Mouse (Mus musculus) liver, adult 2 months (tissue): ENCODE measurements around the gene Alyref. TPM values are rescaled to one million over a fixed set of nuclear protein-coding genes. Genes with fewer than 3 reads are reported as not detected.

Source experiments
- DNase-seq: peaks from one replicate; pipeline ENCODE4 v3.0.0-alpha.2; 2011; ENCODE audit warnings: low read depth, low spot score; ENCODE audit errors: extremely low read depth
- H3K27ac ChIP-seq: fragments of 200-500 bp; replicated peaks from 2 replicates; pipeline ENCODE4 v1.5.1; 2012; ENCODE audit warnings: low read depth, mild to moderate bottlenecking, control low read depth, inconsistent platforms, low read length; ENCODE audit not compliant: insufficient read depth
- H3K27me3 ChIP-seq: fragments of 200-500 bp; 2 replicates; pipeline ENCODE4 v1.6.1; 2012; ENCODE audit warnings: mild to moderate bottlenecking, moderate library complexity, low read length, inconsistent platforms; ENCODE audit not compliant: control insufficient read depth, insufficient read depth
- H3K36me3 ChIP-seq: fragments of 200-500 bp; 2 replicates; pipeline ENCODE4 v1.6.1; 2012; ENCODE audit warnings: low read length, inconsistent platforms; ENCODE audit not compliant: control insufficient read depth, insufficient read depth
- H3K4me1 ChIP-seq: fragments of 200-500 bp; 2 replicates; pipeline ENCODE4 v1.6.1; 2011; ENCODE audit warnings: low read length; ENCODE audit not compliant: control insufficient read depth, insufficient read depth
- H3K4me3 ChIP-seq: fragments of 200-500 bp; 2 replicates; pipeline ENCODE4 v1.5.1; 2011; ENCODE audit warnings: low read depth, mild to moderate bottlenecking, control low read depth, low read length, moderate library complexity; ENCODE audit not compliant: insufficient read depth
- H3K79me2 ChIP-seq: fragments of 200-500 bp; 2 replicates; pipeline ENCODE4 v1.6.1; 2012; ENCODE audit warnings: inconsistent platforms, mild to moderate bottlenecking, low read length, moderate library complexity; ENCODE audit not compliant: control insufficient read depth, insufficient read depth
- H3K9ac ChIP-seq: fragments of 200-500 bp; 2 replicates; pipeline ENCODE4 v1.6.1; 2012; ENCODE audit warnings: low read depth, mild to moderate bottlenecking, control low read depth, inconsistent platforms, low read length
- CTCF ChIP-seq: fragments of 200-500 bp; IDR thresholded peaks from 2 replicates; pipeline ENCODE4 v1.5.1; 2011; ENCODE audit warnings: low read depth, low read length, control low read depth
- POLR2A ChIP-seq: fragments of 200-500 bp; IDR thresholded peaks from 2 replicates; pipeline ENCODE4 v1.6.1; 2011; ENCODE audit warnings: low read length, control low read depth; ENCODE audit not compliant: insufficient read depth; ENCODE audit errors: extremely low read depth
- WGBS: fragments of 180-500 bp; shearing (Covaris S2); methylation state at CpG from one replicate; pipeline ENCODE4 v1.1.7; 2018; 5-methylcytosine and 5-hydroxymethylcytosine counted together
- polyA plus RNA-seq: library from polyadenylated mRNA; depleted of rRNA; stranded (reverse); fragments of >200 nt; gene quantifications from 2 replicates; pipeline ENCODE4 v1.2.3, GENCODE M21; 2012
- total RNA-seq: library from RNA; depleted of rRNA; stranded (reverse); fragments of >200 nt; gene quantifications from 2 replicates; pipeline ENCODE4 v1.2.3, GENCODE M21; 2014

The Alyref gene
- total and polyA plus RNA-seq, 2 experiments, result 12.9 to 34.5 TPM

DNA sequence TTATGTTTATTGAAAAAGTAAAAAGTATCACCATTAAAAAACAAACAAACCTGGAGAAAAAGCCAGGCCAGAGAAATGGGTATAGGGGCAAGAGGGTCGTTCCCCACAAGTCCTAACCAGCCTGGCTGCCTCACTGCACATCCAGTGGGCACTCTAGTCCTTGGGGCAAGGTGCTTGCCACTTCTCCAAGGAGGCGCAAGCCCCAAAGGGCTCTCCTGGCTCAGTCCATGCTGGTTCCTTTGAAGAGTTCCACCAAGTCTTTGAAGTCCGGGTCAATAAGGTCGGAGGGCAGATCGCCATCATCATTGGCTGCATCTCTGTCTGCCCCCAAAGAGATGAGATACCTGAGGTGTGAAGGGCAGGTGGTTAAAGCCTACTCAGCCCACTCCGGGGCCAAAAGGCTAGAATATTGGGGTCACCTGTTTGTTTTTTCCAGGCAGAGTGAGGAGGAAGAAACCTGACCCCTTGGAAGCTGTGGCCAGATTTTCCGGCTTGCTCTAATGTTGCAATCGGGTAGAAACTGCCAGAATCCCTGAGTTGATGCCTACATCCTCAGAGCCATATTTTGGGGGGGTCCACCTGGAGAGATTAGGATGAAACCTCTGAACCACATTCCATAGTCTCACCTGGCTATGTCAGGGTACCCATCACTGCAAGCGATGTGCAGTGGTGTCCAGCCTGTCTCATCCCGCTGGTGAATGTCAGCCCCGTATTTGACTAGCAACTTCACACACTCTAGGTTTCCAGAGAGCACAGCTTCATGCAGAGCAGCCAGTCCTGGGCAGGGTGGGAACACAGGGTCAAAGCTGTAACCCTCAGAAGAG is 48.0 kb downstream of the Alyref start:
- peak overlapping the region; percentile 81 for H3K27ac ChIP-seq
- H3K4me1 ChIP-seq, result peaks cover 15% of the 10 kb centered on the region
- no peak for DNase-seq
- no peaks in the 10 kb centered on the region for H3K36me3 ChIP-seq
- H3K27me3 ChIP-seq, result no peaks in the 10 kb centered on the region
- H3K79me2 ChIP-seq, result no peaks in the 10 kb centered on the region; the same call in 1 of the 2 replicates
- H3K4me3 ChIP-seq, result peak overlapping the region; percentile 94
- H3K9ac ChIP-seq, result peak overlapping the region; percentile 90
- WGBS, result 36% methylated on average over 11 of the region's 11 CpGs
- no peak for TF ChIP-seq POLR2A
- TF ChIP-seq CTCF, result no peak

DNA sequence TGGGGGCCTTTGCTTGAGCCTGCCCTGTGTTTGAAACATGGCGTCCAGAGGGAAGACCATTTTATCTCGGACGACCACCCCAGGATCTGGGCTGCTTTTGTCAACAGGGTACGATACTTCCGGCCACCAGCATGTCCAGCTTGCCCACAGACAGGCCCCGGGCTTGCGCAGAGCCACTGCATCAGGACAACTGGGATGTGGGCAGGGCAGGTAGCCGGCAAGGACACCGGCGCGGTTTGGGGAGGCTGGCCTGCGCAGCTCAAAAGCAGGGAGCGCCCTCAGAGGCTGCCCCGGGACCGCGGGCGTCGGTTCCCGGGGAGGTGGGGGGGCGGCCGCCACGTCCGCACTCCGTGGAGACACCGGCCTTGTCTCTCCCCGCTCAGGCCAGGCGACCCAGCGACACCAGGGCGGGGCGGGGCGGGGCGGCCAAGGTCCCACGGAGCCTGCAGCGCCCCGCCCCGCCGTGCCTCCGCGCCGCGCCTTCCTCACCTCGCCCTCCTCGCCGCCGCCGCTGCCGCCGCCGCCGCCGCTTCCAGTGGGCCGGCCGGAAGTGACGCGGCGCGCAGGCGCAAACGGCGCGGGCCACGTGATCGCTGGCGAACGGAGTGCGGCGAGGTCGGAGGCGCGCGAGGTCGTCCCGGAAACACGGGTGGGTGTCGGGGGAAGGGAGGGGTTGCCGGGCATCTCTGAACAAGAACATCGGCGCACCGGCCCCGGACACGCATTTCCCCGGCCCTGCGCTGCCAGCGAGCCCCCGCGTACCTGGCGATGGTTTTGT is 48.8 kb downstream of the Alyref start, which contains the start of gene Mcrip1:
Gene Mcrip1 (minus strand): TSS at position 560 of the 778 bp plus-strand sequence.
- DNase-seq, result no peak

DNA sequence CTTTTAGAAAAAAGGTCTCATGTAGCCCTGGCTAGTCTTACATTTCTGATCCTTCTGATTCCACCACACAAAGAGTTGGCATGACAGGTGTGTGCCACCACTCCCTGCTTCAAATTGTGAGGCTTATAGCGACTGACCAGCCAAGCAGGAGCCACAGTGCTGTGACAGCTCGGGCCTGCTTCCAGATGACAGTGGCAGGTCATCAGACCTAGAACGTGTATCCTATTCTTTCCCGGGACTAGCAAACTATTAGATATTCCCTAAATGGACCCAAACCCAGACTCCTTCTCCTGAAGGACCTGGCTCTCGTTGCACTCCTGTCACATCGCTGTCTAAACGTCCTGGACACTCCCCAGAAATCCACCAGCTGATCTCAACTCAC is 49.4 kb downstream of the Alyref start:
- DNase-seq, result no peak
- Histone ChIP-seq H3K79me2 (no peaks in the 10 kb centered on the region; the same call in 1 of the 2 replicates), H3K36me3 (no peaks in the 10 kb centered on the region), H3K27me3 (no peaks in the 10 kb centered on the region), H3K9ac (peak overlapping the region; percentile 99), H3K4me3 (peak overlapping the region; percentile 97), H3K27ac (peak overlapping the region; percentile 98), H3K4me1 (peaks cover 14% of the 10 kb centered on the region)
- WGBS, result under 1% methylated on average over 7 of the region's 7 CpGs
- TF ChIP-seq CTCF (no peak), POLR2A (no peak)

More for the DNA sequence above, 48.8 kb downstream of the Alyref start, which contains the start of gene Mcrip1:
- Histone ChIP-seq H3K79me2 (no peaks in the 10 kb centered on the region; the same call in 1 of the 2 replicates), H3K27me3 (no peaks in the 10 kb centered on the region), H3K4me3 (peak within 1 kb of the TSS; percentile 97), H3K36me3 (no peaks in the 10 kb centered on the region), H3K4me1 (peaks cover 14% of the 10 kb centered on the region), H3K27ac (peak within 1 kb of the TSS; percentile 98), H3K9ac (peak within 1 kb of the TSS; percentile 99)
- under 1% methylated on average over 75 of the region's 87 CpGs for WGBS
- TF ChIP-seq CTCF, result no peak
- TF ChIP-seq POLR2A, result peak; percentile 70

DNA sequence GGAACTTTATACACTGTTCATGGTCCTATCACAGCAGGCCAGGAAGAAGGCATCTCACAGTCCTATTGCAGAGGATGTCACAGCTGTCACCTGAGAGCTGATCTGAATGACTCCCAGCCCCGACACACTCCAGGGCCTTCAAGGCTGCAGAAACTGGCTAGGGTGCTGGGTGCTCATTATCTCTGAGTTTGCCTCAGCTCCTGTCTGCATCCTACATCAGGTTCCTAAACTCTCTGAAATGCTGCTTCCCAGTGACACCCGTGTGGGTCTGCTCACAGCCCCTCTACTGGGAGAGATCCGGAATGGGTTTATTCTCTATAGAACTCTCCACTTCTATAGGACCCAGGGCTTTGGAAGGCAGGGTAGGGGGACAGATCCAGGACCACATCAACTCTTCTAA is 50.0 kb downstream of the Alyref start:
- Histone ChIP-seq H3K79me2 (no peaks in the 10 kb centered on the region; the same call in 1 of the 2 replicates), H3K27ac (no peak overlapping the region; the same call in 1 of the 2 replicates), H3K4me3 (no peak overlapping the region), H3K4me1 (peaks cover 14% of the 10 kb centered on the region), H3K36me3 (no peaks in the 10 kb centered on the region), H3K27me3 (no peaks in the 10 kb centered on the region), H3K9ac (no peak overlapping the region; the same call in 1 of the 2 replicates)
- 66% methylated on average over 3 of the region's 3 CpGs for WGBS
- no peak for TF ChIP-seq POLR2A
- no peak for TF ChIP-seq CTCF
- no peak for DNase-seq

DNA sequence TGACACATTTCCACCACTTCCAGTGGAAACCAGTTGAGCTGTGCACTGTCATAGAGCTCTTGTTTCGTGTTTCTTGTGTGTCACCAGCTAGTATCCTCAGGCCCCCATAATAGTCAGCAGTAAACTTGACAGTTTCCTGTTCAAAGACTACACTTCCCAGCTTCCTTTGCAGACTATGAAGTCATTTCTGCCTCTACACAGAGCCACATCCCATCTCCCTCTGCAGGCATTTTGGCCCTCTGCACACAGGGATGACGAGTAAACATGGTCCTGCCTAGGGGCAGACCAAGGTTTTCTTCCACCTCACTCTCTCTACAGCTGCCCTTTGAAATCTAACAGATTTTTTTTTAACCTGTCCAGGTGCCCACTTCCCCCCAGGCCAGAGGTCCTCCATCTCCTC is 50.7 kb downstream of the Alyref start:
- 38% methylated on average over 2 of the region's 2 CpGs for WGBS
- no peaks in the 10 kb centered on the region for H3K27me3 ChIP-seq
- peaks cover 14% of the 10 kb centered on the region for H3K4me1 ChIP-seq
- DNase-seq, result no peak
- H3K27ac ChIP-seq, result no peak overlapping the region
- H3K36me3 ChIP-seq, result no peaks in the 10 kb centered on the region
- H3K9ac ChIP-seq, result no peak overlapping the region
- H3K4me3 ChIP-seq, result no peak overlapping the region
- TF ChIP-seq POLR2A (no peak), CTCF (no peak; the same call in 1 of the 2 replicates)
- no peaks in the 10 kb centered on the region; the same call in 1 of the 2 replicates for H3K79me2 ChIP-seq
